Mouse (Mus musculus) cerebral cortex, adult 2 months (tissue): Measurements from ENCODE around the gene Ggt7.

Experiments used
- WGBS: fragments of 180-500 bp; shearing (Covaris S2); methylation state at CpG from one replicate; pipeline ENCODE4 v1.1.7; 2018; 5-methylcytosine and 5-hydroxymethylcytosine counted together

The Ggt7 gene

DNA sequence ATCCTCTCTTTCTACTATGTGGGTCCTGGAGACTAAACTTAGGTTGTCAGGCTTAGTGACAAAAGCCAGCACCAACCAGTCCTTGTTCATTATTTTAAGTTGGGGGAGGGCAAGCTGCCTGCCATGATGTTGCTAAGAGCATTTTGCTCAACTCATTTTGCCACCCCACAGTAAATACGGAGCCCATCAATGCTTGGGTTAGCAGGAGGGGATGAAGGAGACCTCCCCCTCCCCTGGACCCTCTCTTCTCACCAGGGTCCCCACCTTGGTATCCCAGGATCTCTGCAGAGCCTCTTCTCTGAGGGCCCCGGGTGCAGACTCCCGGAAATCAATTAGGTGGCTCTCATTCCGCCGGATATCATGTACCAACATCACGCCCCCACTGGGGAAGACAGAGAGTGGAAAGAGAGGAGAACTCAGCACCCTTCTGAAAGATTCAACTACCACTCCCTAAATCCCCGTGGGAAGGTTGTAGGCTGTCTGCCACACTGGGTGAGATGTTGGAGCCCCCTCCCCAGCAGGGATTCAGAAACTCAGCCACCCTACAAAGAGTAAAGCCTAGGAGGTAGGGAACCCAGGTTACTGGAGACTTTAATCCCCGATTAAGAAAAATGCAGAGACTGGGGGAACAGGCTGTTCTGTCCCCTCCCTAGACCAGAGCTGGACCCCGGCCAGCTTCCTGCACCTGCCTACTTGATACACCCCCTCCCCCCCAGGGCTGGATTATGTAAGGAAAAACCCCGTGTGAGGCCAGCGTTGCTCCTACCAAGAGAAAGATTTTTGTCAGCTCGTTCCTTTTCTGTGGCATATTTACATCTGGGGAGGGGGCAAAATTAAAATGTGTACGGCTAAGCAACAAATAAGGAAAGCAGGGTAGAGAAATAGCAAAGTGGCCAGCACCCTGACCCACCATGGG is 13.3 kb downstream of the Ggt7 start:
- WGBS: 39% methylated on average over 13 of the region's 13 CpGs

DNA sequence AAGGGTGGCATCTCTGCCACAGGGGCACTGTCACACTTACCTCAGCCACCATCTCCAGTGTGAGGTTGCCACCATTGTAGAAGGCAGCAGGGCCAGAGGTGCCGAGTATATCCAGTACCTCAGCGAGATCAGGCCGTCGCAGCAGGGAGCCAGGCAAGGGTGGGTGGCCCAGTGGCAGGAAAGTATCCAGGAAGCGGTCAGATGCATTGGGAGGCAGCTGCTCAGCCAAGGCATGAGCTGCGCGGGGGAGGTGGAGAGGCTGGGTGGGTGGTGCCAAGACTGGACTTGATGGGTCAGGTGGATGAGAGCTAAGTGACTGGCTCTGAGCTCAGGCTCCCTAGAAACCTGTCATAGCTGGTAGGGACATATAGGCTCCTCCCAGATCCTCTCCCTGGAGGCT is 15.4 kb downstream of the Ggt7 start:
- WGBS: 69% methylated on average over 7 of the region's 7 CpGs

DNA sequence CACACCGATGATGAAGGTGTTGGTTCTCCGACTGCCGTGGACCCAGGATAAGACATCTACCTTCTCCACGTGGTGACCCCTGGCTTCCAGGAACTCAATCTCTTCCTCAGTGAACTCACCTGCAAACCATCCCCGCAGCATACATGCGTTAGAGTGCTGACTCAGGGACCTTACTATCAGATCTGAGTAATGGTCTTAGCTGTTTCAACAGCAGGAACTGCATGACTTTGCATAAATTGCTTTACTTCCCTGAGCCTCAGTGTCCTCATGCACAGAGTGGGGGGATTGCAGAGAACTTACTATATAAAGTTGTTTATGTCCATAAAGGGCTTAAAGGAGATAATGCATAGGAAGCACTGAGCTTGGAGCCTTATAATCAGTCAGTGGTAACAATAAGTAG is 27.0 kb downstream of the Ggt7 start:
- WGBS: 97% methylated on average over 6 of the region's 6 CpGs

DNA sequence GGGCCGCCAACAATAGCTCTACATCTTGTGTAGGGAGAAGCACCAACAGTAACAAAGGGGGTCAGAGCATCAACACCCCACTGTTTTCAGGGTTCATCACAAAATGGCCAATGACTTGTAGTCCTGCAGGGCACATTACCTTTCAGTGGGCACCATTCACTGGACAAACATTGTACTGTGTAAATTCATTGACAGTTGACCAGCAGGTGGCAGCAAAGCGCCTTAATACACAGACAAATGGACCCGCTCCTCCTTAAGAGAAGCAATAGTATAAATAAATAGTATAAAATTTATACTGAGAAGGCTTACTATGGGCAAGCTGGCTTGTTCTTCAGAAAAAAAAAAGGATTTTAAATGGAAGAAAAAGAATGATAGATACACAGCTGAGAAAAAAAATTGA is 36.0 kb downstream of the Ggt7 start:
- 46% methylated on average over 3 of the region's 3 CpGs for WGBS

DNA sequence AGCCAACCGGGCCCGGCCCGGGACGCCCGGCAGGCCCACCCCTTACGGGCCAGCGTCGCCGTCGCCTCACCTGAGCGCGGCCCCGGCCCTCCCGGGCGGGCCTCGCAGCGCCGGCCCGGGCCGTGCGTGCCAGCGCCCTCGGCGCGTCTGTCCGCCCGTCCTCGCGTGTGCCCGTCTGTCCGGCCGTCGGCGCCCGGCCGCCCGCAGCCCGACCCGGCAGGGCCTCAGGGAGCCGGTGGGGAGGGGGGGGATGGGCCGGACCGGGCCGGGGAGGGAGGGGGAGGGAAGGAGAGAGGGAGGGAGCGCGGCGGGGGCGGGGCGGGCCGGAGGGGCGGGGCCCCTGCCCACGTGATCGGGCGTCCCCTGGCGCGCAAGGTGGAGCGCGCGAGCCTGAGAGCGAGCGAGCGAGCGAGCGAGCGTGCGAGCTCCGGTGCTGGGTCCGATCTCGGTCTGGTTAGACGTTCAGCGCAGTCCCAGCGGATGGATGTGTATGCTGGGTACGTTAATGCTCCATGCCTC is 44.4 kb downstream of the Ggt7 start, which contains the start of gene Ncoa6:
Gene Ncoa6 (minus strand): TSS at position 325 of the 519 bp plus-strand sequence.
- 2% methylated on average over 45 of the region's 72 CpGs for WGBS

DNA sequence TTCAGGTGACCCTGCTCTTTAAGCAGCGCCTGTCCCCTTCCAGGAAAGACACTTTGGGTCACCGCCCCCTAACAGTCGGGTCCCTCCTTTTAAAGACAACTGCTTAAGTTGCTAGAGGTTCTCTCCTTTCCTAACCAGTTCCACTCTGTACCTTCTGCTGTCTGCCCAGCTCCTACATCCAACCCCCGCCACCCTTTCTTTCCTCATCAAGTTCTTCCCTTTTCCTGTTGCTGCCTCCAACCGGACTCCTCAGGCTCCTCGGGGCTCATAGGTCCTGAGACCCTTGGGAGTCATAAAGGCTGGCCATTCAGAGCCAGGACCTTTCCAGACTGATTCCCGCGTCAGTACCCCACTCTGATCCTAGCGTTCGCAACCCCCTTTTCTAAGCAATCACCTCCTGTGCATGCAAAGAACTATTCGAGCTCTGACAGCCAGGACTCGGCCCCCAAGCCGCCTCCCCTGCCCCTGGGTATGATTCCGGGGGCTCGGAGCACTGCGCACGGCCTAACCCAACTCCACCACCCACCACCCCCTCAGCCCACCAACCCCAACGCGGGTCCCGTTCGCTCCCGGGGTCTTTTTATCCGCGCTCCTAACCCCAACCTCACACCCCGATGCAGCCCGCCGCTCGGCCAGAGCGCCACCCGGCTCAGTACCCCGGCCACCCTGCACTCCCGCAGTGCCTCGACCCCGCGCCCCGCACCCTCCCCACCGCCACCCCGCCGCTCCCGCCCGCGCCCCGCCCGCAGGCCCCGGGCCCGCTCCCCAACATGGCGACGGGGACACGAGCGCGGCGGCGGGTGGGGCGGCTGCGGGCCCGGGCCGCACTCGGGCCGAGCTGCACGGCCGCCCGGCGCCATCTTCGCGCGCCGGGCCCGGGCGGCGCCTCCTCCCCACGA is 45.1 kb downstream of the Ggt7 start:
- WGBS: 1% methylated on average over 62 of the region's 71 CpGs

DNA sequence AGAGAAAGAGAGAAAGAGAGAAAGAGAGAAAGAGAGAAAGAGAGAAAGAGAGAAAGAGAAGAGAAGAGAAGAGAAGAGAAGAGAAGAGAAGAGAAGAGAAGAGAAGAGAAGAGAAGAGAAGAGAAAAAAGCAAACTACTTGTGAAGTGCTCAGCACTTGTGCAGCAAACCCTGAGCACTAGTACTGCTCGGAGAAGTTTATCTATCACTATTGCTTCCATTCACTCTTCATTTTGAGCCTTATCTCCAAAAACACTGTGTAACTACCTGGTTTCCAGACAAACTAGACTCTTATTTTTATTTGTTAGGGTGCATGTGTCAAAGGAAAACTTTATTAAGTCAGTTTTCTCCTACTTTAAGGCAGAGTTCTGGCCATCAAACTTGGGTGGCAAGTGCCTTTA is 51.2 kb downstream of the Ggt7 start:
- 87% methylated on average over 1 of the region's 1 CpGs for WGBS

DNA sequence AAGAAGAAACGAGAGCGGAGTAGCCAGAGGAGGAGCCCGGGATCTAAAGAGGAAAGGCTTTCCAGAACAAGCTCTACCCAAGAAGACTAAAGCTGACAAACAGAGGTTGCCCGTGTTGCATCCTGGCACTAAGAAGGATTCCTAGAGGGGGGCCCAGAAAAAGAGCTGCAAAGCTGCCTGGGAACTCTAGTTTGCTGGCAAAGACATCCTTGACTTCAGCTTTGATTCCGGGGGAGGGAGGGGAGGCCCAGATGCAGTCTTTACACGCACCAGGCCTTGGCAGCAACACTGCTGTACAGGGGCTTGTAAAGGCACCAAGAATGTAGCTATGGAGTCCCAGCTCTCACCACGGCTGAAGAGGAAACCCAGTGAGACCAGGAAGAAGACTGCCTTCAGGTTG is 64.4 kb downstream of the Ggt7 start:
- WGBS: 48% methylated on average over 7 of the region's 7 CpGs

DNA sequence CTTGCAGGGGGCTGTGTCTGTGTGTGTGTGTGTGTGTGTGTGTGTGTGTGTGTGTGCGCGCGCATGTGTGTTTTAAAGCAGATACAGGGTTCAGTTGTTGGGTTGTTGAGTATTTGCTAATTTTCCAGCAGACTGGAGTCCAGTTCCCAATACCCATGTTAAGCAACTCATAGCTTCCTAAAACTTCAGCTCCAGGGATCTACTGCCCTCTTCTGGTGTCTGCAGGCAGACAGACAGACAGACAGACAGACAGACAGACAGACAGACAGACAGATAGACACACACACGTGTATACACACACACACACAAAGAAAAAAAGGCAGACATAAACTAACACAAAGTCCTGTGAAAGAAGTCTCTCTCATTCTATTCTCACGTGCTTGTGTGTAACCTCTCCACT is 66.8 kb downstream of the Ggt7 start:
- WGBS: 87% methylated on average over 5 of the region's 5 CpGs

DNA sequence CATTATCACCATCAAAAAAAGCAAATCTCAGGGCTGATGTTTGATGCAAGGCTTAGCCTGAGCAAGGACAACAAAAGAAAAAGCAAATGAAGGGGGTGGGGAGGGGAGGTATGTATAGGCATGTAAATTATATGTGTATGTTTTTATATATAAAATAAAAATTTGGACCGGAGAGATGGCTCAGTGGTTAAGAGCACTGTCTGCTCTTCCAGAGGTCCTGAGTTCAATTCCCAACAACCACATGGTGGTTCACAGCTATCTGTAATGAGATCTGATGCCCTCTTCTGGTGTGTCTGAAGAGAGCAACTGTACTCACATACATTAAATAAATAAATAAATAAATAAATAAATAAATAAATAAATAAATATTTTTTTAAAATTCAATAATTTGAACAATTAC is 70.1 kb downstream of the Ggt7 start:
- 96% methylated on average over 1 of the region's 1 CpGs for WGBS

DNA sequence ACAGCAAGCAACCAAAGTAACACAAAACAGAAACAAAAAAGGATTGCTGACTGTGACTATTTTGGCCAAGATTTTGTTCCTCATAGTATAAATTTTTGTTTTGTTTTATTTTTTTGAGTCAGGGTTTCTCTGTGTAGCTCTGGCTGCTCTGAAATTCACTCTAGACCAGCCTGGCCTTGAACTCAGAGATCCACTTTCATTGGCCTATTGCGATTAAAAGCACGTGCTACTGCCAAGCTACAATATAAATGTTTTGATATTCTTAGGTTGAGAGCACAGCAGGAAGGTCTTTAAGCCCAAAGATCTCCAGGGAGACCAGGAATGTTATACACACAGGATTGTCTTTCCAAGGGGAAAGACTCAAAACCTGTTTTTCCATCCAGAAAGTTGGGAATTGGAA is 74.6 kb downstream of the Ggt7 start:
- 55% methylated on average over 2 of the region's 2 CpGs for WGBS

DNA sequence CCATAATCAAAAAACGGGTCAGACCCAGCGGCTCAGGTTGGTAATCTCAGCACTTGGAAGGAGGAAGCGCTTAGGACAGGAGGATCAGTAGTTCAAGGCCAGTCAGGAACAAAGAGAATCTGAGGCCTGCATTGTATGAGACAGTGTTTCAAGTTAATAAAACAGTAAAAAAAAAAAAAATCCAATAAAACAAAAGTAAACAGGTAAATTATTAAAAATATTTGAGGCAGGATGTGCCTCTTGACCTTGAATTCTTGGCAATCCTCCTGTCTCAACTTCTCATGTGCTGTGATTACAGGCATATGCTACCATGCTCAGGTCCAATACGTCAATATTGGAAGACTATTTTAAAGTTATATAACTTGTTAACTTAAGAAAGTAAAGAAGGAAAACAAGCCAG is 75.1 kb downstream of the Ggt7 start:
- 82% methylated on average over 4 of the region's 4 CpGs for WGBS
